Mouse (Mus musculus) B cell, adult (primary cell): Measurements from ENCODE around the gene Samd9l. TPM values are rescaled to one million over a fixed set of nuclear protein-coding genes. Genes with fewer than 3 reads are reported as not detected.

Source experiments
- total RNA-seq: library from RNA; stranded (reverse); gene quantifications from 4 replicates; pipeline ENCODE4 v1.2.4, GENCODE M21; 2023; ENCODE audit not compliant: inconsistent age

Gene Samd9l
- 153 to 171 TPM (median 164 TPM) in 4 replicates for total RNA-seq

GRCm38 (mm10) chr6:3399340-3400068 is at the start of gene Samd9l:
TSS of gene Samd9l (minus strand) at chr6:3399572.

Other genes with a start within 250 kb of the Samd9l start
- 12.9 to 17.4 TPM (median 15.6 TPM) in 4 replicates for gene Hepacam2, start 98.7 kb upstream of the Samd9l start, total RNA-seq
- 19.6 to 24.5 TPM (median 20.4 TPM) in 4 replicates for gene Vps50, start 98.8 kb upstream of the Samd9l start, total RNA-seq